Mouse (Mus musculus): Measurements from ENCODE around the gene Armc10.
"Not testable (repeated sequence)": the region's sequence is repeated elsewhere in the genome, so short reads cannot be mapped to it uniquely, and the experiment has no call there.

Armc10 gene

DNA sequence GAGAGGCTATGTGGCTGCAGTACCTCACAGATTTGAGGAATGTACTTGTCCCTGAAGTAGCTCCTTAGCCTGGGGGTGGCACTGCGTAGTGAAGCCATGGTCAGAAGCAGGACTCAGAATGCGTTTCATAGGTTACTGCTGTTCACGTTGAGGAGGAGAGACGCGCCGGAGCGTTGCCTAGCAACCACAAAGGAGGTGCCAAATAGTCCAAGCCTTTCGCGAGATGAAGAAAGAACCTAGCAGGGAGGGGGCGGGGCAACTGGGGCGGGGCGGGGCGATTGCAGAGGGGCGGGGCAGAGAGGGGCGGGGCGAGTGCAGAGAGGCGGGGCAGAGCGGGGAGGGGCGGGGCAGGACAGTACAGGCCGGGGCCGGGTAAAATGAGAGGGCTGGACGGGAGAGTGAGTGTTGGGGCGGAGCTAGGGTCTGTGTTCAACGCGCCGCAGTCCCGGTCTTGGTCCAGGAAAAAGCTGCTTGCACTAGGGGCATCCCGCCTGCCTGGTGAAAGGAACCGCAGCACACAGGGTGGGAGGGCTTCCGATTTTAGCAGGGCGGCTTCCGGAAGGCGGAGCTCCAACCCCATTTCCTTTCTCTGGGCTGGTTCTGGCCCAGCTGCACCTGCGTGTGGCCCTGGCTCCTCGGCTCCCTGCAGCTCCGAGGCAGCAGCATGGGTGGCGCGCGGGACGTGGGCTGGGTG lies at the start of gene Armc10, which contains the start of gene Fbxl13:
TSS of gene Armc10 (plus strand) at position 375 of the 694 bp plus-strand sequence.
TSS of gene Fbxl13 (minus strand) at position 196 of the 694 bp plus-strand sequence.
- peak; percentile 87 for DNase-seq (ENCODE audit: low spot score in 2 of 2)

DNA sequence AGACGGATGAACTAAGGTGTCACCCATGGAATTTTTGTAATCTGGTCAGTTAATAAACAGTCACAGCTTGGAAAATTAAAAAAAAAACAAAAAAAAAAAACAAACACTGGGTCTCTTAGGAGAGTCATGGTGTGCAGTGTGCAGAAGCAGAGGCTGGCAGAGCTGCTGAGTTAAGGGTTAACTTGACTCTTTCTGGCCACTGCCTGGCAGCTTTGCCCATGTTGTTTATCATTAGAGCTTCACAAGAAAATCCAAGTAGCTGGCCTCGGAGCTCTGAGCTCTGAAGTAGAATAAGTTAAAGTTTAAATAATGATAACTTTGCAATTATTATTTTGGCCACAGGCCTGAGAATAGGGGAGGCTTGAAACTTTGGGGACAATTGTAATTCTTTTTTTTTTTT lies 46.1 kb upstream of the Armc10 start:
- not testable (repeated sequence) for DNase-seq (ENCODE audit: low spot score in 2 of 2)

DNA sequence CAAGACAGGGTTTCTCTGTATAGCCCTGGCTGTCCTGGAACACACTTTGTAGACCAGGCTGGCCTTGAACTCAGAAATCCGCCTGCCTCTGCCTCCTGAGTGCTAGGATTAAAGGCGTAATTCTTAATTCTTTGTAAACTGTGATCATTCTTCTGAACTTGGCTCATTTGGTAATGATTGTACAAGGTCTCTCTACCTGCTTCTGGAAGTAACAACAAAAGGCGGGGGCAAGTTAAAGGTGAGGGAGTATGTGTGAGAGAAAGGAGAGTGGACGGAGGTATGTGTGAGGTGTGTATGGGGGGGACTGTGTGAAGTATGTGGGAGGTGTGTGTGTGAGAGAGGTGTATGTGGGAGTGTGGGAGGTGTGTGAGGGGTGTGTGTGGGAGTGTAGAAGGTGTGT lies 45.7 kb upstream of the Armc10 start:
- DNase-seq (ENCODE audit: low spot score in 2 of 2), result no peak

DNA sequence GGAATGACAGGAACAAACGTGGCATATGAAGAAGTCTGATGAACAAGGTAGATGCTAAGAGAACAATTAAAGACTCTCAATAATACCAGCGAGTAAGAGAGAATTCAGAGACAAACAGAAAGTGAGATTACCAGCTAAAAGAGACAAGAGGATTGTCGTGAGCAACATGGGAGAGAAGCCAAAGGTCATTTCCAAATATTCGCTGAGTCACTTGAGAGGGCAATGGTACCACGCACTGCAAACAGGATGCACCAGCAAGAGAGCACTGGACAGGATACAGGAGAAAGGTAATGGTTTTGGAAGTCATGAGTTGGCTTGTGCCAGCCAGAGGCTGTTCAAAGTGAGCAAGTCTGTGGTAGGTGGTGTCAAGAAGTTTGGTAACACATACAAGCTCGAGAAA lies 39.7 kb upstream of the Armc10 start:
- DNase-seq (ENCODE audit: low spot score in 2 of 2), result no peak

DNA sequence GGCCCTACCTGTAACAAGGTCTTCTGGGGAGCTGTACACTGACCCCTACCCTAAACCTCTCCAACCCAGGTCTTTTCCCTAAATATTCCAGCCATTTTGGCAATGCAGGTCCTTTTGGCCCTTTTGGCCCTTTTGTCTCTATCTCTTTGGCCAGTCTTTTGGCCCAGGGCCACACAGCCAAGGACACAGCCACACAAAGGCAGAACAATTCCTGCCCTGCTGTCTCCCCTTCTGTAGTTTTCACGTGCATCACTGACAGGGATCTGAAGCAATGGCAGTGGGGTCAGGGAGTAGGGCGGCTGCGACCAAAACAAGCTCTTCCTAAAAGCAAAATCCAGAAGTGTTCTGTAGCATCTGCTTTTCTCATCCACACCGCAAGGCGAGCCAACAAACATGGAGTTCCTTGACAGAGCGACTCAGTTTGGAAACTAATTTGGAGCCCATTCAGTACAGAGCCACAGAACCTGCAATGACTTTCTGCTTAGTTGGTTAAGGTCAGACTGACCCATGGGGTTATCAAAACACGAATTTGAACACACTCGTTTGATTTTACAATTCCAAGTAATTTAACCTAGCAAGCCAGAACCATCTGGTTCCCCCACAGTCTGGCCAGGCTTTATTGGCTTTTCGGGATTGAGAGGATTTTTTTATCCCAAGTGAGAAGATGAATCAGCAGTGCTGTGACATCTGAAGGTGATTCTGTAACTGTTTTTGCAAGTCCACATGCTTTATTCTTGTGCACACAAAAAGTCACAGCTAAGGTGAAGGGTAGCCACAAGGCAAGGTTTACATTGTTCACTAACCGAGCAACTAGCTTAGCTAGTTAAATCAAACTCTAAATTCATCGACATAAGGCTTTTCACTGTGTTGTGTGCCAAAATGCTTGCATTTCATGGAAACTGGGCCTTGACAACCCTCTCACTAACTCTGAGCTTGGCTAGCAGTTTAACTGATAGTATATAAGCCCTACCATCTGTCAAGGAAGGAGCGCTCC lies 37.0 kb upstream of the Armc10 start:
- no peak for DNase-seq (ENCODE audit: low spot score in 2 of 2)

DNA sequence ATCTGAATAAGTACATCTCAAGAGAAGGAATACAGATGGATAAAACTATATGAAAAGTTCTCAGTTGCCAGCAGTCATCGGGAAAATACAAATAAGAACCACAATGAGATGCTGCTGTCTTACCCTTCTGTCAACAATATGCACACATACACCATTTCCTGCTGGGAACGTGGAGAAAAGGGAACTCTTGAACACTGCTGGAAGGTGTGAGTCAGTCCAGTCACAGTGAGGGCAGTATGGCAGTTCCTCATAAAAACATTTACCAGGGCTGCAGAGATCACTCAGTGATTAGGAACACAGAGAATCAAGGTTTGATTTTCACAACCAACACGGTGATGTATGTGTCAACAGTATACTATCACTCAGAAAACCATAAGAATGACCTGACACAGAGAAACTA lies 34.6 kb upstream of the Armc10 start:
- DNase-seq (ENCODE audit: low spot score in 2 of 2), result no peak

DNA sequence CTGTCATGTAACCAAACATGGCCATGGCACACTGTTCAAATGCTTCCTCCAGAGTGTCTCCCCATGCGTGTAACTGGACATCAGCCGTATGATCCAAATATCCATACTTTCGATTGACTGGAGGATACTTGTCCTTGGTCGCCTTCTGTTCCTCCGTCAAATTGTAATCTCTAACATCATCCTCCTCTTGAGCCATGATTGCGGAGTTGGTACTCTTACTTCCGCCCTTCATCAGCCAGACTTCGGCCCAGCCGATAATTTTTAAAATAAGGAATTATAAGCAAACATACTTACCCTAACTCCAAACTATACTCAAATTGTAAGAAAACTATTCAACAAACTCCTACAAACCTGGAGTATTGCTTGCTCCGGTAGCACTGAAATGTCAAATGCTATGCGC lies 31.3 kb upstream of the Armc10 start:
- not testable (repeated sequence) for DNase-seq (ENCODE audit: low spot score in 2 of 2)

DNA sequence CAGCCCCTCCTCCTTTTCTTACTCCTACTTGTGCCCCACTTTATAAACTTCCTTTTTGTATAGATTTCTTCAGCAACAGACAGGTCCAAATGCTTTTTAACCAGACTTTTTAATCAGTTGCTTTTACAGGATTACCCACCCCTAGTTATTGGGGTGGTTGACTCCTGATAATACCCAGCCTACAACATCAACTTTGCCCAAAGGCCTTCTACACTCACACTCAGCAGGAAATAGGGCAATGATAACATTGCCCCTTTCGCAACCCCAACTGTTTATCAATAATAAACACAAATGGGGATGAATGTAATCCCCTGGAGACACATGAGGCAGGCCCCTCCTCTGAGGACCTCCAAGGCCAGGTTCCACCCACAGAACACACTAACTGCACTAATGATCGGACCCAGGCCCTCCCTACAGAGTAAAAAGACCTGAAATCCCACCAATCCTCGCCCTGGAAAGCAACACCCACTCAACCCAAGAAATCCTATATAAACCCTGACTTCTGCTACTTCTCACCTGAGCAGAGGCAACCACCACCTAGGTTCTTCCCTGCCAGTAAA lies 29.1 kb upstream of the Armc10 start:
- no peak for DNase-seq (ENCODE audit: low spot score in 2 of 2)

DNA sequence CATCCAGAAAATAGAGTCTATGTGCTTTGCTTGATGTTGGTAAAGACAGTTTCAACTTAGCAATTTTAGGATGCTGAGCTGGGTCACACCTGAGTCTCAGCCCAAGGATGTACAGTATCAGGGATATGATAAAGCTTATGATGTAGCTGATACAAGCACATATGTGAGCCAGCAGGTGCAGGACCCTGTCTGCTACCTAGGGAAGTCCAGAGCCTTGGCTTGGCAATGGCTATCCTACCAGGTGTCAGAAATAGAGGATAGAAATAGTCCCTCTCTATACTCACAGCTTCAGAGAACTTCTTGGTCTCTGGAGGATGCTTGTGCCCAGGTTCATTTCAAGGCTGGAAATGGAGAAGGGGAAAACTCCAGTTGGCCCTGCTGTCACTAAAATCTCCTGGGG lies 19.7 kb upstream of the Armc10 start:
- no peak for DNase-seq (ENCODE audit: low spot score in 2 of 2)

DNA sequence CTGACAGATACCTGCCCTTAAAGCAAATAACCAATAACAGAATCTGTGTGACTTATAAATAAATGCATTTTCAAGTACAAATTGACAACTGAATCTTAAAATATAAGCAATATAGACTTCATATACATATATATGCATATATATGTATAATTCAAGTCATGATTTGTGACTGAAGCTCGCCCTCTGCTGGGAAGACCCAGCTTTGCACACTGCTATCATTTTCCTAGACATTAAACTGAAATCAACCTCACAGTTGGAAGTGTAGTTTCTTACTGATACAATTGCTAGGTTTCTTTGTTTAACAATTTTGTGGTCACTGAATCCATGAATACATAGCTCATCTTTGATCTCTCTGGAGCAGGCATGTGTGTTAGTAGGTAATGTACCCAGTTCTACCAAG lies 4.7 kb upstream of the Armc10 start:
- peak; percentile 7 to 30 for DNase-seq (ENCODE audit: low spot score in 2 of 2)

DNA sequence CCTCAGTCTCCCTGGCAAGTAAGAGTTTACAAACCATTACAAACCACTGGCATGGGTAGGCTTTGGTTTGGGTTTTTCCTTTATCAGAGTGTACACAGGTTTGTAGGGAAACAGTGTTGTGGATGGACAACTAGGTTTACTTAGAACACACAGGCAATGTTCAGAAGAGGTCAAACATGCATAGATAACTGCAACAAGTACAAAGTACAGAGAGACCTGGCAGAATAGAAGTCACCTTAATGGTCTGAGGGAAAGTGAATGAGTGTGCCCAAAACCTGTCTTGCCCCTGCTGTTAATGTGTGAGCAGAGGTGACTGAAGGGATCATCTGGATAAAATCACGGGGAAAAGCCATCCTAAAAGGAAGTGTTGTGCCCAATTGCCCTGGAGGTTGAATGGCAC lies 2.0 kb upstream of the Armc10 start:
- no peak for DNase-seq (ENCODE audit: low spot score in 2 of 2)

DNA sequence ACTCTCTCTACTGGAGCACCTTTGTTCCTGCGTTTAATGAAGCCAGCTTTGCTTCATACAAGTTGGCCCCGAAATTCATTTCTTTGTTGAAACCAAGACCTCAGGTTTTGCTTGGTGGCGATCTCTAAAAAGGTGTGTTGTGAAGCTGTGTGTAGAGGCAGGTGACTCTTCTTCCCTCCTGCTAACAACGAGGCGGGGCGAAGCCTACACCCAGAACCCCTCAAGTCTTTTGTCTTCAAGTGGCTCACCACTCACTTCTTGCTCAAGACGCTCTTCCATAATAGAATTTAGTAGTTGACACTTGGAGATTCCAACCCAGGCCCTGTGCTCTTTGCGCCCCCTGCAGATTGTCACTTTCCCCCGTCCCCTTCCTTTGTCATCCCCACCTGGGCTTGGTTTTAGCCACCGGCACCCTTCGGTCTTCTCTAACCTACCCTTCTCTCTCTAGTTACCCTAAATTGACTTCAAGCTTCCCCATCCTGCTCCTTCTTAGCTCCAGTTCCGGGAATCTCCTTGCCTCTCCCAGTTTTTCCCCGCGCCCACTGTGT lies 648 bp upstream of the Armc10 start:
- peak in 1 of 2 experiments; percentile 1 for DNase-seq (ENCODE audit: low spot score in 2 of 2)

DNA sequence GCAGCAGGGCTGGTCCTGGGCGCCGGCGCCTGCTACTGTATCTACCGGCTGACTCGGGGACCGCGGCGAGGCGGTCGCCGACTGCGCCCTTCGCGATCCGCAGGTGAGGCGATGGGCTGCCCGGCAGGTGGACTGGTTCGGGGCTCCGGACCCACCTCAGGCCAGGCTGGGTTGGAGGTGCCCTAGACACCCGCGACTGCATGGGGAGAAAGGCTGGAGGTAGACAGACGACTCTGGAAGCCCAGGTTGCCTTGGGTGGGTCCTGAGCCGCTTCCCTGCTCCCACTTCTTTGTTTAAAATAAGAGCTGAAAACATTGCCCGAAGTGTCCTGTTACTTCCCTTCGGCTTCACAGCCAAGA lies 499 bp downstream of the Armc10 start:
- DNase-seq (ENCODE audit: low spot score in 2 of 2), result no peak

DNA sequence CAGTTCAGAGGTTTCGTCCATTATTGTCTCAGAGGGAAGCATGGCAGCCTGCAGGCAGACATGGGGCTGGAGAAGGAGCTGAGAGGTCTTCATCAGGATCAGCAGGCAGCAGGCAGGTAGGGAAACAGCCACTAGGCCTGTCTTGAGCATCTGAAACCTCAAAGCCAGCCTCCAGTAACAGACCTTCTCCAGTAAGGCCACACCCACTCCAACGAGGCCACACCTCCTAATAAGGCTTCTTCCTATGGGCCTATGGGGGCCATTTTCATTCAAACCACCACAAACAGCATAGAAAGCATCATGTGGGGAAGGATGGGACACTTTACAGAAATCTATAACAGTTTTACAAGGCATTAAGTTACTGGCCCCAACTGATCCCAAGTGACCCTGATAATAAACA lies 5.1 kb downstream of the Armc10 start:
- DNase-seq (ENCODE audit: low spot score in 2 of 2), result no peak

DNA sequence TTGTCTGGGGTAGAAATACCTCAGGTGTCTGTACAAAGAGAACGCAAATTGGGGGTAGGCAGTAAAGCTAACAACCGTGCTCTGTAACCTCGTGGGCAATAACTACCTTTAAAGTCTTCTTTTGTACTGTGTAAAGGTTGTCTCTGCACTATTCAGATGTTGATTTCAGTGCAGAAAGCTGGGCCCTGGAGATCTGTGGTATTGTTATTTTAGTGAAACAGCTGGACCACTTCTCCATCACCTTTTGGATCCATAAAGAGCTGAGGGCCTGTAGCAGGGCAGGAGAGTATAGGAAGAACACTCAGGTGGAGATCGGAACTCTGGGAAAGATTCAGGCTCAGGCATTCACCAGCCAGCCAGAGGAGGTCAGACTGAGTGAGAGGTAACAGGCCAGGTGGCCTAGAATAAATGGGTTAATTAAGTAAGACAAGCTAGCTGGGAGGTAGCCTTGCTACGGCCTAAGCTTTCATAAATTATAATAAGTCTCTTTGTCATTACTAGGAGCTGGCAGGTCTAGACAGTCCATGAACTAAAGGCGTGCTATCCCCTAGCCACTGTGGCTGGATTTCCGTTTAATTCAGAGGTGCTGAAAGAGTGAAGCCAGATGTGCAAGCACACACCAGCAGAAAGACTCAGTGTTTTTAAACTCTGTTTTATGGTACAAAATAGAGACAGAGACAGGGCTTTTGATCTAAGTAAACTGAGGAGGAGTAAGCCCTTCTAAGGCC lies 6.4 kb downstream of the Armc10 start:
- DNase-seq (ENCODE audit: low spot score in 2 of 2), result no peak

DNA sequence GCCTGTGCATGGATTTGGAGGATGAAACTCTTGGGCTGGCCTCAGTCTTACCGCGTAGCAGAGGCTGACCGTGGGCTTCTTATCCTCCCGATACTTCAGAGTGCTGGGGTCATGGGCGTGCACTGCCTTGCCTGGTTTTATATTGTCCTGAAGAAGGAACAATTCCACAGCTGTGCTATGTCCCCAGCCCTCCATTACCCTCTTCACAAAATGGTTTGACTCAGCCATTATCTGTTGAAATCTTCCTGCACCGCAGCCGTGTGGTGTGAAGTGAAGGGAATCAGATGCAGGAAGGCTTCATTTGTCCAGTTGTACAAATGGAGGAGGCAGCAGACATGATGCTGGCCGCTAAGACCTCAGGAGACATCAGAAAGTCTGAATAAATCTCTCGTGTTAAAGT lies 11.3 kb downstream of the Armc10 start:
- no peak for DNase-seq (ENCODE audit: low spot score in 2 of 2)

DNA sequence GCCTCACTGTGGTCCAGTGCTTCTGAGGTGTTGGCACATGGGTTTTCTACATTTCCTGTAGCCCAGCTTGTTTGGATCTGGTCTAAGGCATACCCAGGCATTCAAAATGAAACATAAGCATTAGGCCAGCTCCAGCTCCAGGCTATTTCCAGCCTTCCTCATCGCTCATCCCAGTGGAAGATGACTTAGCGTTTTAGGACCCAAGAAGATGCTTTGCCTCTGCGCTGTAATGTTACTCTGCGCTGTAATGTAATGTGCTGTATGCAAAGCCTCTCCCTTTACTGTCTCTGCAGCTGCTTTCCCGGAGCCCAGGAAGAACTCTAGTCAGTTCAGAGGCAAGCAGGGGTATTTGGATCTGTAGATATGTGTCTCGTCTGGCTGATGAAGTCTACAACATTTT lies 12.4 kb downstream of the Armc10 start:
- DNase-seq (ENCODE audit: low spot score in 2 of 2), result no peak

DNA sequence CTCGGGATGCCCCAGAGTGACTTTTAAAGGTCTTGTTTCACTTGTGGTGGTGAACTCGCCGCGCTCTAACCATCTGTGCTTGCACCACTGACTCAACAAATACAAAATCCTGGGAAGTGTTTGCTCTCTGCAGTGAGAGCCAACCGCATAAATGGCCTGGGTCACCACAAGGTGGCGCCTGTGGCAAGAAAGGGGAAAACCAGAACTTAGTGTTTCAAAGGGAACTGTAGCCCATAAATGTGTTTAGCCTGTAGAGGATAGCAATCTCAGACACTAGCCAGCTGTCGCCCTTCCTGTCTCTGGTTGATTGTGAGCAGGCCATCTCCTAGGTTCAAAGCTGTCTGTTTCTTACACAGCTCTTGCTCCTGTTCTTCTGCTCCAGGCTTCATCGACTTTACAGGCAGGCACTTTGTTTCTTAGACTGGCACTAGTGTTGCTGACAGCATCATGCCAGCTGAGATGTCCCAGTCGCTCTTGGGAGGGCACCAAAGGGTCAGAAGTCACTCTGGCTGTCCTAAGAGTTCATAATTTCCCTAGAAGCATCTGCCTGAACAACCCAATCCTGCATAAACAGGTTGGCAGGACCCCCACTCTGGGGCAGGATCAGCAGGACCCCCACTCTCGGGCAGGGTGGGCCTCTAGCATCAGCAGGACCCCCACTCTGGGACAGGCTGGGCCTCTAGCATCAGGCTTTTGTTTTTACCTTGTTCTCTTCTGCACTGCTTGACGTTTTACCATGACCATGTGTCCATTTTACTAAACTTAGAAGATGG lies 13.2 kb downstream of the Armc10 start:
- peak; percentile 61 to 65 for DNase-seq (ENCODE audit: low spot score in 2 of 2)

DNA sequence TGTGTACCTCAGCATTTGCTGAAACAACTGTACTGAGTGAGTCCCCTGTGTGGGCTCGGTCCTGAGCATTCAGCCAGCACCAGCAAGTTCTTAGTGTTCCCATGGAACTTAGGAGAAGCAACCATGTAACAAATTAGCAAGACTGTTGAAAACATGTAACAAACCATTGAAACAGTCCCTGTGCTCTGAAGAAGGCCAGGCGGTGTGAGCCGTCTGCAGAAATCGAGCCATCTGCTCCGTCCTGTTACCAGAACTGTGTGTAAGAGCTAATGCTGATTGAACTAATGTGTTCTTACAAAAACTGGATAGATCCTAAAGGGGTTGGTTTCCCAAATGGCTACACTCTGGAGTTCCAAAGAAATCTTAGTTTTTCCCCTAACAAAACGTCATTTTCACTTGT lies 15.2 kb downstream of the Armc10 start:
- DNase-seq (ENCODE audit: low spot score in 2 of 2), result no peak

DNA sequence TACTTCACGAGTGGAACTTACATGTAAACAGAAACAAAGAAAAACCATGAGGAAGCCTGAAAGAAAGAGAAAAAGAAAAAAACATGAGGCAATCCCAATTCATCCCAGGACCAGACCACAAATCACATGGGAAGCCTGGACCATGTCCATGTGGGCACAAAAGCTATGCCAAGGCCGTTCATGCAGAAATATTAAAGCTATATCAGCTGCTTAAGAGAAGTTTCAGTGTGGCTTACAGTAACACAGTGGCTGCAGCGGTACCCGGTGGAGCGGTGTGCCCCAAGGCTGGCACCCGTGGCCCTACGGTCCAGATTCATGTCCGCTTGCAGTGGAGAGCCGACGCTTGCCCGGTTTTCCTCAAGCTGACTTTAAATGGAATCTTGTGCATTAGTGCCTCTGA lies 17.5 kb downstream of the Armc10 start:
- no peak for DNase-seq (ENCODE audit: low spot score in 2 of 2)
